Mouse (Mus musculus) layer of hippocampus, postnatal 14 days (tissue): ENCODE measurements around the gene Catsperz. TPM values are rescaled to one million over a fixed set of nuclear protein-coding genes. Genes with fewer than 3 reads are reported as not detected.
"Not testable (repeated sequence)": the region's sequence is repeated elsewhere in the genome, so short reads cannot be mapped to it uniquely, and the experiment has no call there.

Source experiments
- DNase-seq, 2 experiments: peaks; one replicate each; pipeline ENCODE4 v3.0.0; 2021 to 2022; ENCODE audit warnings: low spot score in 2 of 2, mixed read lengths in 1 of 2
- total RNA-seq, 2 experiments: library from RNA; stranded (reverse); gene quantifications; 2 replicates each; pipeline ENCODE4 v1.2.3; 2021

Catsperz gene
- total RNA-seq, 2 experiments from 2014 or later: 13.3 to 14.4 TPM

- peak; percentile 90 to 95 for DNase-seq
Observed at GRCm38 (mm10) chr19:6909507-6910289, 15.5 kb downstream of the Catsperz start, which contains the start of the genes Trmt112 and Prdx5. Gene Trmt112, plus strand, starts transcription at chr19:6909698. Gene Prdx5, minus strand, starts transcription at chr19:6910106.

GRCm38 (mm10) chr19:6909021-6909420 is 16.2 kb downstream of the Catsperz start:
- DNase-seq: no peak

GRCm38 (mm10) chr19:6907811-6908540 is 17.2 kb downstream of the Catsperz start:
- no peak for DNase-seq

- DNase-seq: no peak
Observed at GRCm38 (mm10) chr19:6907094-6907493, 18.1 kb downstream of the Catsperz start.

GRCm38 (mm10) chr19:6906199-6906598 is 19.0 kb downstream of the Catsperz start:
- no peak for DNase-seq

GRCm38 (mm10) chr19:6905498-6906159 is 19.6 kb downstream of the Catsperz start:
- DNase-seq: no peak

GRCm38 (mm10) chr19:6904846-6905245 is 20.3 kb downstream of the Catsperz start:
- no peak for DNase-seq

- DNase-seq: no peak
Observed at GRCm38 (mm10) chr19:6903031-6903430, 22.1 kb downstream of the Catsperz start.

GRCm38 (mm10) chr19:6899641-6900040 is 25.5 kb downstream of the Catsperz start:
- DNase-seq: no peak

- DNase-seq: not testable (repeated sequence)
Observed at GRCm38 (mm10) chr19:6895608-6896305, 29.4 kb downstream of the Catsperz start.

- no peak for DNase-seq
Observed at GRCm38 (mm10) chr19:6893731-6894451, 31.3 kb downstream of the Catsperz start.

- no peak for DNase-seq
Observed at GRCm38 (mm10) chr19:6892512-6892911, 32.7 kb downstream of the Catsperz start.

GRCm38 (mm10) chr19:6877965-6878364 is 47.2 kb downstream of the Catsperz start:
- DNase-seq: no peak

GRCm38 (mm10) chr19:6876799-6877198 is 48.4 kb downstream of the Catsperz start:
- DNase-seq: no peak

GRCm38 (mm10) chr19:6875834-6876233 is 49.3 kb downstream of the Catsperz start:
- no peak for DNase-seq

- DNase-seq: no peak
Observed at GRCm38 (mm10) chr19:6874257-6874656, 50.9 kb downstream of the Catsperz start.

- DNase-seq: no peak
Observed at GRCm38 (mm10) chr19:6872701-6873100, 52.5 kb downstream of the Catsperz start.
